Mouse (Mus musculus): Measurements from ENCODE around the gene Calhm6. TPM values are rescaled to one million over a fixed set of nuclear protein-coding genes. Genes with fewer than 3 reads are reported as not detected.

Calhm6 gene
- polyA plus RNA-seq (2017; shearing (Covaris generic)): 10 to 100 TPM; 30.6 to 42.2 (median 39.7) TPM

GRCm38 (mm10) chr10:34127392-34128378 lies at the start of gene Calhm6:
TSS of gene Calhm6 (minus strand) at chr10:34127984.
- peak; percentile 76 for ATAC-seq

- no peak for ATAC-seq
These were observed 48.3 kb upstream of the Calhm6 start for GRCm38 (mm10) chr10:34175870-34176606.

- peak; percentile 62 for ATAC-seq
These were observed 45.0 kb upstream of the Calhm6 start for GRCm38 (mm10) chr10:34172663-34173282.

- ATAC-seq: no peak
These were observed 43.9 kb upstream of the Calhm6 start for GRCm38 (mm10) chr10:34171660-34172059.

GRCm38 (mm10) chr10:34171191-34171590 lies 43.4 kb upstream of the Calhm6 start:
- peak; percentile 91 for ATAC-seq

GRCm38 (mm10) chr10:34166971-34167370 lies 39.2 kb upstream of the Calhm6 start:
- no peak for ATAC-seq

GRCm38 (mm10) chr10:34155796-34156554 lies 28.2 kb upstream of the Calhm6 start:
- no peak for ATAC-seq

GRCm38 (mm10) chr10:34151827-34152226 lies 24.0 kb upstream of the Calhm6 start:
- ATAC-seq: no peak

GRCm38 (mm10) chr10:34150454-34150853 lies 22.7 kb upstream of the Calhm6 start:
- no peak for ATAC-seq

GRCm38 (mm10) chr10:34149772-34150171 lies 22.0 kb upstream of the Calhm6 start:
- no peak for ATAC-seq

GRCm38 (mm10) chr10:34141693-34142092 lies 13.9 kb upstream of the Calhm6 start:
- ATAC-seq: no peak

- ATAC-seq: no peak
These were observed 12.0 kb upstream of the Calhm6 start for GRCm38 (mm10) chr10:34139768-34140167.

GRCm38 (mm10) chr10:34138027-34138426 lies 10.2 kb upstream of the Calhm6 start:
- ATAC-seq: no peak

- ATAC-seq: no peak
These were observed 8.6 kb upstream of the Calhm6 start for GRCm38 (mm10) chr10:34136432-34136831.

- no peak for ATAC-seq
These were observed 3.6 kb upstream of the Calhm6 start for GRCm38 (mm10) chr10:34131356-34131755.

GRCm38 (mm10) chr10:34128391-34128790 lies 607 bp upstream of the Calhm6 start:
- ATAC-seq: no peak

GRCm38 (mm10) chr10:34118421-34118820 lies 9.4 kb downstream of the Calhm6 start:
- ATAC-seq: no peak

- ATAC-seq: peak; percentile 78
These were observed 10.0 kb downstream of the Calhm6 start for GRCm38 (mm10) chr10:34117770-34118169.

GRCm38 (mm10) chr10:34117131-34117530 lies 10.7 kb downstream of the Calhm6 start:
- no peak for ATAC-seq

GRCm38 (mm10) chr10:34111964-34112738 lies 15.6 kb downstream of the Calhm6 start:
- ATAC-seq: no peak

- ATAC-seq: peak; percentile 88
These were observed 16.8 kb downstream of the Calhm6 start for GRCm38 (mm10) chr10:34110863-34111465.

Data from inflammation-experienced regulatory T-cells, adult 6 months (primary cell).